17 mouse cellular contexts compared by ENCODE assay signal in the genomic region with DNA sequence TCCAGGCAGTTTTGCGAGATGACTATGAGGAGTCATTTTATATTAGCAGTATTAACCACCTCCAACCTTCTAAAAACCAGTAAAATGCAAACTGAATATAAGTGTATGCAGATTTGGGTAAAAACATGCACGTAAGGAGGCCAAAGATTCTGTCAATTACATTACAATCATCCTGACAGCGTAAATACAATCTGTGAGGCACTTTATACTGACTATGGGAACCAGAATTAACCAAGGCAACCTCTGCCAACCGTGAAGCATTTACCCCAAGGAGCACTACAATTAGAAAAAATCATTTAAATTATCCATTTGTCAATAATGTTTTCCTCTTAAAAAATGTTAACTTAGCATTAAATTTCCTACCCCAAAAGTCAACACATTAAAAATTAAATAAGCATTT. TPM values are rescaled to one million over a fixed set of nuclear protein-coding genes. Genes with fewer than 3 reads are reported as not detected.
"Had no signal": no experiment of that assay in that cellular context is flagged by ENCODE, and none has a peak within 500 bp of the region (broad histone marks: within the 10 kb centered on the region; RNA-seq: fewer than 3 reads in every experiment).

No protein-coding gene starts in this region.

- H3K27ac ChIP-seq: neural tube, embryonic 13.5 days; neural tube, embryonic 15.5 days; stomach, embryonic 15.5 days; stomach, postnatal 0 days had no signal

- H3K4me3 ChIP-seq: neural tube, embryonic 13.5 days; neural tube, embryonic 15.5 days; stomach, embryonic 15.5 days had no signal

- H3K27me3 ChIP-seq: neural tube, embryonic 13.5 days; neural tube, embryonic 15.5 days; stomach, embryonic 15.5 days had no signal

- H3K4me2 ChIP-seq: neural tube, embryonic 13.5 days; neural tube, embryonic 15.5 days; stomach, embryonic 15.5 days had no signal

- H3K9me3 ChIP-seq: neural tube, embryonic 13.5 days; neural tube, embryonic 15.5 days; stomach, embryonic 15.5 days had no signal

- DNase-seq: retina, postnatal 1 day; right cerebral cortex, adult 18-20 months; right cerebral cortex, postnatal 14 days; right cerebral cortex, postnatal 25 days; right cerebral cortex, postnatal 4 days; spleen, adult 18-20 months; thymus, adult 18-20 months; thymus, adult 2 months; thymus, postnatal 14 days; thymus, postnatal 25 days; thymus, postnatal 36 days; thymus, postnatal 4 days had no signal

- H3K9ac ChIP-seq: neural tube, embryonic 13.5 days; neural tube, embryonic 15.5 days; stomach, embryonic 15.5 days had no signal

- H3K4me1 ChIP-seq: neural tube, embryonic 13.5 days; neural tube, embryonic 15.5 days; stomach, embryonic 15.5 days had no signal

- H3K36me3 ChIP-seq: neural tube, embryonic 13.5 days; neural tube, embryonic 15.5 days; stomach, embryonic 15.5 days had no signal

RNA-seq across cellular contexts. Expression of a gene that starts 30.6 kb away (rescaled TPM):
- total RNA-seq: neutrophil, adult 5-6 weeks had no signal
